Mouse (Mus musculus): ENCODE measurements around the gene Thbs2. TPM values are rescaled to one million over a fixed set of nuclear protein-coding genes. Genes with fewer than 3 reads are reported as not detected.

Thbs2 gene
- polyA plus RNA-seq (2017; shearing (Covaris generic)), result not detected

DNA sequence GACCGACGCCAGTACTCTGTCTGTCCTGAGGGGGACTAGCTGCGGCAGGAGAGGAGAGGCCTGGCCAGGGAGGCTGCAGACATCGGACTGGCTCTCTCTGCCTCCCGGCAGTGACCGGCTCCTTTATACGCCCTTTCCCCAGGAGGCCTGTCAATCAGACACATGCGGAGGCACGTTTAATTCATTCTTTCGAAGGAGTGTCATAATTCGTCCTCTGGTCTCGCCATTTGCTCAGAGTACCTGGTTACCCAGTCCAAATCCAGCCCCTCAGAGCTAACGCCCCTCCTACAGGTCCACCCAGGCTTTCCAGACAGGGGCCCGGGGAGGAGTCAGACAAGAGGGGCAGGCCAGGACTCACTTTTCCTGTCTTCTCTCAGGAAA lies at the start of gene Thbs2:
TSS of gene Thbs2 (minus strand) at position 242 of the 381 bp plus-strand sequence.

Other genes with a start within 250 kb of the Thbs2 start
- gene Wdr27, start 248.9 kb upstream of the Thbs2 start, polyA plus RNA-seq (2017; shearing (Covaris generic)), result 0.30 TPM
- gene 1600012H06Rik, start 248.9 kb upstream of the Thbs2 start, polyA plus RNA-seq (2017; shearing (Covaris generic)), result 22.4 TPM